Mouse (Mus musculus) neural tube, embryonic 12.5 days (tissue): ENCODE measurements around the gene Id1. TPM values are rescaled to one million over a fixed set of nuclear protein-coding genes. Genes with fewer than 3 reads are reported as not detected.
A peak's percentile ranks its signal among the peaks of the same experiment; 100 is the strongest.

Experiments
- ATAC-seq: fragments of 200-750 bp; cut with Nextera tagmentation; 2 replicates; pipeline ENCODE4 v1.8.0; 2017; ENCODE audit warnings: low read depth, mild to moderate bottlenecking, moderate TSS enrichment, moderate library complexity; ENCODE audit not compliant: low FRiP score
- H3K27ac ChIP-seq: fragments of 300-500 bp; sonication (generic); 2 replicates; pipeline ENCODE4 v1.5.1; 2016
- H3K27me3 ChIP-seq: fragments of 300-500 bp; sonication (generic); replicated peaks from 2 replicates; pipeline ENCODE4 v1.6.1; 2016; ENCODE audit warnings: mild to moderate bottlenecking
- H3K36me3 ChIP-seq: fragments of 300-500 bp; sonication (generic); 2 replicates; pipeline ENCODE4 v1.6.1; 2016; ENCODE audit warnings: mild to moderate bottlenecking
- H3K4me1 ChIP-seq: fragments of 300-500 bp; sonication (generic); 2 replicates; pipeline ENCODE4 v1.6.1; 2016
- H3K4me2 ChIP-seq: fragments of 300-500 bp; sonication (generic); replicated peaks from 2 replicates; pipeline ENCODE4 v1.6.1; 2016; ENCODE audit warnings: mild to moderate bottlenecking
- H3K4me3 ChIP-seq: fragments of 300-500 bp; sonication (generic); 2 replicates; pipeline ENCODE4 v1.5.1; 2016
- H3K9ac ChIP-seq: fragments of 300-500 bp; sonication (generic); 2 replicates; pipeline ENCODE4 v1.6.1; 2016; ENCODE audit warnings: mild to moderate bottlenecking
- H3K9me3 ChIP-seq: fragments of 300-500 bp; sonication (generic); 2 replicates; pipeline ENCODE4 v1.6.1; 2016; ENCODE audit warnings: mild to moderate bottlenecking
- WGBS: fragments of 180-500 bp; shearing (Covaris S2); methylation state at CpG from one replicate; pipeline ENCODE4 v1.1.7; 2016; 5-methylcytosine and 5-hydroxymethylcytosine counted together
- polyA plus RNA-seq: library from polyadenylated mRNA; unstranded; fragments of >200 nt; fragmentation: Nextera tagmentation; extraction: Ambion mirVana; gene quantifications from 2 replicates; pipeline ENCODE4 v1.2.1, GENCODE M21; 2016

Id1 gene
- polyA plus RNA-seq, 1 experiment from 2014 or later, result 103 TPM

DNA sequence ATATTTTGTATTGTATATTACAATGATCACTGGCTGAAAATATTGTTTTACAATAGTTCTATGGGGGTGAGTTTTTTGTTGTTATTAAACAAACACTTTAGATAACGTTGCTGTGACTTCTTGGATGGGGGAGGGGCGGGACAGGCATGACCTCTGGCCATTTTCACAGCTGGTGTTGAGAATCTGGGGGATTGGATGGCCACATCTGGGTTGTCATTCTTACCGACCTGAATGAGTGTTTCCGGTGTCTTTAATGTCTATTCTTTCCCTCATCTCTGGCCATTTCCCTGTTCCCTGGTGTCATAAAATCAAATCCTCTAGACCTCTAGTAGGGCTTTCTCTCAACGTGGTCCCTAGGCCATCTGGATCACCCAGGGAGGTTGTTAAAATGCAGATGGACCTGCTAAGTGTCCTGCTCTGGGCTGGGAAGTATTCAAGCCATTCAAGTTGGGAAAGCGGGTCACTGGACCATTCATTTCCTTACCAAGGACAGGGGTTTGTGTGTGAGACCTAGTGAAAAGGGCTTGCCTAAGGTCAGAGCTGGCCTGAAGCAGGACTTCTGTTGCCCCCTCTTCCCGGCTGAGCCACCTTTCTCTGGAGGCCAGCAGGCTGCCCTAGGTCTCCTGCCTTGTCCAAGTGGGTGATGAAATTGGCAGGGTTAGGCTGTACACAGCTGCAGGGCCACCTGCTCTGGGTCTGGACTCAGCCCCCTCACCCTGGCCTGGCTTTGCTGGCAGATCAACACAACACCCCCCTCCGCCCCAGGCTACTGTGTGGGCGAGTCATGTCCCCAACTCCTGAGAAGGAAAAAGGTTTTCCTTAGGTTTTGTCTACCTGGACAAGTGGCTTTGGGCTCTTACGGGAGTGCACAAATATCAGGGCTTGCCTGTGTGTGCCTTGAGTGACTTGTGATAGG lies 1.5 kb downstream of the Id1 start:
- no peaks in the 10 kb centered on the region for H3K9me3 ChIP-seq
- H3K4me3 ChIP-seq, result peak overlapping the region; percentile 68
- ATAC-seq, result no peak
- 8% methylated on average over 10 of the region's 10 CpGs for WGBS
- H3K36me3 ChIP-seq, result no peaks in the 10 kb centered on the region
- peak overlapping the region; percentile 3; the same call in 1 of the 2 replicates for H3K27ac ChIP-seq
- H3K9ac ChIP-seq, result peak overlapping the region; percentile 87
- peaks cover 67% of the 10 kb centered on the region for H3K4me1 ChIP-seq
- H3K4me2 ChIP-seq, result peak overlapping the region; percentile 92
- no peaks in the 10 kb centered on the region for H3K27me3 ChIP-seq

DNA sequence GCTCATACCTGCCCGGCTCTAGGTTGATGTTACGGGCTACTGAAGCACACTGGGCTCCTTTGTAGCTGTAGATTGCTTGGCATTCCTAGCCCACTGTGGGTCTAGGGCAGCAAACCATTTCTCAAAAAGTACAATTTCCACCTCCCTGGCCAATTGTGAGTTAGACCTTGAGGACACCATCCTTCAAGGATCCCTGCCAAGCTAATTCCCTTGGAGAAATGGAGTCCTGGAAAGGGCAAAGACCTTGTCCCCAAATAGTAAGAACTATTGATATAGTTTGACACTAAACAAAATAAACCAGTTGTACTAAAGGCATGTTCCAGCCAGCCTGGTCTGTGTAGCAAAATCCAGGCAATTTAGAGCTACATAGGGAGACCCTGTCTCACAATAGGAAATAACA lies 2.3 kb downstream of the Id1 start:
- Histone ChIP-seq H3K27me3 (no peaks in the 10 kb centered on the region), H3K36me3 (no peaks in the 10 kb centered on the region), H3K4me1 (peaks cover 67% of the 10 kb centered on the region), H3K4me3 (peak overlapping the region; percentile 68), H3K9me3 (no peaks in the 10 kb centered on the region), H3K27ac (peak overlapping the region; percentile 3; the same call in 1 of the 2 replicates), H3K9ac (peak overlapping the region; percentile 87), H3K4me2 (peak overlapping the region; percentile 92)
- 62% methylated on average over 2 of the region's 2 CpGs for WGBS
- ATAC-seq, result no peak

DNA sequence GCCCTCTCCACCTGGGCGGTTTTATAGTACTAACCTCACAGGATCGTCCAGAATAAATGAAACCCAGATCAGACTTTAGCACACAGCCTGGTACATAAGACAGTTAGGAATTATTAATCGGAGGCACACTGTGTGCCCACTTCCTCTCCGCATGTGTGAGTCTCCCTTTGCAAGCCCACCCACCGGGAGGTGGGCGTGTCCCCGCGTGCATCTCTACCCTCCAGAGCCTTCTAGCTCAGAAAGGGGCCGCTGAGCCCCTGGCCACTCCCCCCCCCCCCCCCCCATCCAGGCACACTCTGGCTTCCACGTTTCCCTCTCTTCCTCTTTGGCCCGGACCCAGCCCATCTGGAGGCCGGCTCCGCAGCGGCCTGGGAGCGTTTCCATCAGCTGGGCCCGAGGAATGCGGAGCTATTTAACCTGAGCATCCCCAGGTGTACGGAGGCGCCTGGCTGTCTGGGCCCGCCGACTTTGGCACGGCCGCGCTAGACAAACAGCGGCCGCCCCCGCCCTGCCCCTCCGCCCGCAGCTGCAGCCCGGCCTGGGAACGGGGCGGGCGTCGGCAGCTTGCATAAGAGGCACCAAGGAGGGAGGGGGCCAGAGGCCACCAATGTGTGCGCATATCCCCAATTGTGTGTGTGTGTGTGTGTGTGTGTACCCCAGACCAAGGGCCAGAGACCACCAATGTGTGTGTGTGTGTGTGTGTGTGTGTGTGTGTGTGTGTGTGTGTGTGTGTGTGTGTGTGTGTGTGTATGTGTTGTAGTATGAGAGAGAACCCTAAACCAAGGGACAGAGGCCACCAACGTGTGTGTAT lies 3.2 kb downstream of the Id1 start:
- Histone ChIP-seq H3K4me2 (peak overlapping the region; percentile 92), H3K4me1 (peaks cover 64% of the 10 kb centered on the region), H3K27ac (peak overlapping the region; percentile 37; the same call in 1 of the 2 replicates), H3K9ac (peak overlapping the region; percentile 55), H3K4me3 (peak overlapping the region; percentile 37), H3K9me3 (no peaks in the 10 kb centered on the region), H3K36me3 (no peaks in the 10 kb centered on the region), H3K27me3 (no peaks in the 10 kb centered on the region)
- peak; percentile 27 for ATAC-seq
- under 1% methylated on average over 36 of the region's 36 CpGs for WGBS

DNA sequence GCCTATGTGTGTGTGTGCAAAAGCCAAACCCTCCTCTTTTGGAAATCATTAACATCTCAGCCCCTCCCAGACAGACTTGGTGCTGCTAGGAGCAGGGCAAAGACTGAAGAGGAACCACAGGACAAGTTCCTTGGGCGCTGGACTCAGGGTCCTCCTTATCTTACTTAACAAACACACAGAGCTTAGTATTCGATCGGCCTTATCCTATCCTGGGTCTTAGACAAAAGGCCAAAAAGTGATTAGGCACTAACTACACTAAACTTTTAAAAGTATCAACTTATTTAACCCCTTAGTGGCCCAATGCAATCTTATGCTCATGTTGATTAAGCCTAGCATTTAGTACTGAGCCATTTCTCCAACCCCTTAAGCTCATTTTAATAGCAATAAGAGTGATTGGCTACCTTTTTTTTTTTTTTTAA lies 3.8 kb downstream of the Id1 start:
- Histone ChIP-seq H3K4me2 (peak overlapping the region; percentile 92), H3K27ac (no peak overlapping the region), H3K9me3 (no peaks in the 10 kb centered on the region), H3K36me3 (no peaks in the 10 kb centered on the region), H3K27me3 (no peaks in the 10 kb centered on the region), H3K4me3 (no peak overlapping the region), H3K9ac (no peak overlapping the region), H3K4me1 (peaks cover 59% of the 10 kb centered on the region)
- no peak for ATAC-seq
- 33% methylated on average over 3 of the region's 3 CpGs for WGBS

DNA sequence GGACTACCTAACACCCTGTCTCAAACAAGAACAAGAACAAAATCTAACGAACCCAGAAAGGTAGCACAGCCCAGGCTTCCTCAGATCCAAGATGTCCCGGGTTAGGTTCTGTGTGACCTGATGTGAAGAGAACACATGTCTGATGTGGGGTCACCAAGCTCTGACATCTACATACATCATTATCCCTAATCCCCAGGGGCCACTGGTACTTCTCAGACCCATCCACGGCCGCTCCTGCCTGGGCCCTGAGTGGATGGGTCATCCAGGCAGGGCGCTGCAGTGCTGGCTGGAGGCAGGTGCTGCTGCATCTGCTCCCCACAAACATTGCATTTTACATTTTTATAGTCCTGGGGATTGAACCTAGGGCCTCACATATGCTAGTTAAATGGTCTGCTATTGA lies 4.4 kb downstream of the Id1 start:
- H3K4me2 ChIP-seq, result no peak overlapping the region
- H3K4me1 ChIP-seq, result peaks cover 55% of the 10 kb centered on the region
- WGBS, result 62% methylated on average over 5 of the region's 5 CpGs
- H3K4me3 ChIP-seq, result no peak overlapping the region
- no peak overlapping the region for H3K9ac ChIP-seq
- H3K36me3 ChIP-seq, result no peaks in the 10 kb centered on the region
- no peaks in the 10 kb centered on the region for H3K9me3 ChIP-seq
- ATAC-seq, result no peak
- no peak overlapping the region for H3K27ac ChIP-seq
- H3K27me3 ChIP-seq, result no peaks in the 10 kb centered on the region

DNA sequence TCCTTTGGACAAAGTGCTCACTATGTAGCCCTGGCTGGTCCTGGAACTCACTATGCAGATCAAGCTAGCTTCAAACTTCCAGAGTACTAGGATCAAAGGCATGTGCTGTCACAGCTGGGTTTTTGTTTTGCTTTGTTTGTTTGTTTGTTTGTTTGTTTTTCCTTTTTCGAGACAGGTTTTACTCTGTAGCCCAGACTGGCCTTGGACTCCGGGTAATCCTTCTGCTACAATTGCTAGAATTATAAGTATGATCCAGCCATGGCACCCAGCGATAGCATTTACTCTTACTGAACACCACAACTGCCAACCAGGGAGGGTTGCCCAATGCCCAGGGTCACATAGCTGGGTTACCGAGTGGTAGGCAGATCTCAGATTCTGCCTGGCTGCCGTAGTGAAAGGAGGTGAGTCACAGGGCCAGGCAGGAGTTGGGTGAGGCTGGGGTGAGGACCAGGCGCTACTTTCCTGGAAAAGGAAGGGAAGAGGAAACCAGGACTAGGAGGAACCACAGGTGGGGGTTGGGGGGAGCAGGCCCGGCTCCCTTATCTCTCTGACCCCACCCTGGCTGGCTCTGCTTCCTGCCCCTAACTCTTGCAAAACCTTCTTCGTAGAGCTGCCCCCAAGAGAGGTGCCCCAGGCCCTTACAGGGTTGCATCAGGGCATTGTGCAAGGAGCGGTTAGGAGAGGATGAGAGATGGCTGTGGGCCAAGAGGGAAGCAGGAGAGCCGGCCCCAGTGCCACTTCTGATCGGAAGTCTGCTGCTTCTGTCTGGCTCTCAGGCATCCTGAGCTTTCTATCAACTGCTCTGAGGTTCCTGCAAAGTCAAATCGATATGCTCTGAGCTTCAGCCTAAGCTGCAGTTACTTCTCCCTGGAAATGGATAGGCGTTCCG lies 5.3 kb downstream of the Id1 start:
- H3K9ac ChIP-seq, result peak overlapping the region; percentile 49; the same call in 1 of the 2 replicates
- H3K4me2 ChIP-seq, result peak overlapping the region; percentile 40
- 0 out of 2 replicates have a peak overlapping the region, but pooled peaks have one; percentile 18 for H3K27ac ChIP-seq
- 56% methylated on average over 14 of the region's 14 CpGs for WGBS
- H3K4me3 ChIP-seq, result no peak overlapping the region
- peak; percentile 31; the same call in 1 of the 2 replicates for ATAC-seq
- no peaks in the 10 kb centered on the region for H3K36me3 ChIP-seq
- peaks cover 47% of the 10 kb centered on the region for H3K4me1 ChIP-seq
- no peaks in the 10 kb centered on the region for H3K9me3 ChIP-seq
- H3K27me3 ChIP-seq, result no peaks in the 10 kb centered on the region

DNA sequence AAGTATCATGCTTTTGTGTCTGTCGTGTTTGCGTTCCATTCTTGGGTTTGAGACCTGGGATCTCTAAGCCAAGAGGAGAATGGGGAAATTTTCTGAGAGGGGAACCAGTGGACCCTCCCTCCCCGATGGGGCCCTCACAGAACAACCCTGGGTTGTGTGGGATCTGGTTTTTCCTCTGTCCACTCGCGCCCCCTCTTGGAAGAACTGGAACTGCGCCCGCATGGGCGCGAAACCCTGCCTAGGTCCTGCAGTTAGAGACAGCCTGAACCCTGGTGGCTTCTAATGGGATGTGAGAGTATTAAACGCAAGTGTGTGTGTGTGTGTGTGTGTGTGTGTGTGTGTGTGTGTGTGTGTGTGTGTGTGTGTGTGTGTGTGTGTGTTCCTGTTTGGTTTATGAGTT lies 6.4 kb downstream of the Id1 start:
- ATAC-seq, result no peak; the same call in 1 of the 2 replicates
- 24% methylated on average over 10 of the region's 10 CpGs for WGBS
- Histone ChIP-seq H3K4me3 (no peak overlapping the region), H3K27me3 (no peaks in the 10 kb centered on the region), H3K27ac (no peak overlapping the region), H3K4me2 (no peak overlapping the region), H3K36me3 (no peaks in the 10 kb centered on the region), H3K4me1 (peaks cover 39% of the 10 kb centered on the region), H3K9ac (no peak overlapping the region), H3K9me3 (no peaks in the 10 kb centered on the region)

DNA sequence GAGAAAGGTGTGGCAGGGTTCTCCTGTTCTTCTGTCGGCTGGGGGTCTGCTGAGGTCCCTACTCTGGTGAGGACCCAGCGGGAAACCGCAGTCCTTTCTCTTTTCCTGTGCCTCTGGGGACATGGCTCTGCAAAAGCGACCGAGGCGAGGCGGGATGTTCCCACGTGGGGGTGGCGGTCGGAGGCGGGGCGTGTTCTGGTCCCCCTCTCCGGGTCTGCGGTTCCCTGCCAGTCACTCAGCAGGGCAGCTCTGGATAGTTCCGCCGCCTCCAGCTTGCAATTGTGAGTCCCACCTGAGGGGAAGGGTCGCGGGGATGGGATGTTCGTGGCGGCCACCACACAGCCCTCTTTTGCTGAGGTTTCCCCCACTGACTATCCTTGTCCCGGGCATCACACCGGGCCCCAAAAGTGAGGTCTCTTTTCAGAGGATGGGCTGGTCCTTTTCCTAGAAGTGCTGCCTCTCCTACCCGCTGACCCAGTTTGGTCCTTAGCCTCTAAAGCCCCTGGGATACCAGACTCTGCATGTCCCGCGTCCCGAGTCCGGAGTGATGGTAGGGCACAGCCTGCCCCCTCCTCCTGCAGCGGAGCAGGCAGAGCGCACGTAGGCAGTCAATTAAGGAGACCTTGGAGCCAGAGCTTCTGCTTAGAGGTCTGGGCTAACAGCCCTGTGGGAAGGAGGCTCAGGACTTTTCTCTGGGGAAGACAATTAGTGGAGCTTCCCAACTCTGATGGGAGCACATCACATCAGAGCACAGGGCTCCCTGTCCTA lies 18.1 kb downstream of the Id1 start, which contains the start of gene Cox4i2:
TSS of gene Cox4i2 (plus strand) at position 230 of the 768 bp plus-strand sequence.
- 2% methylated on average over 30 of the region's 30 CpGs for WGBS
- Histone ChIP-seq H3K27ac (no peak within 1 kb of the TSS), H3K9me3 (no peaks in the 10 kb centered on the region), H3K4me1 (peaks cover 15% of the 10 kb centered on the region), H3K36me3 (no peaks in the 10 kb centered on the region), H3K27me3 (no peaks in the 10 kb centered on the region; the same call in 1 of the 2 replicates), H3K9ac (peak within 1 kb of the TSS; percentile 47), H3K4me2 (peak within 1 kb of the TSS; percentile 57), H3K4me3 (no peak within 1 kb of the TSS)
- no peak for ATAC-seq

DNA sequence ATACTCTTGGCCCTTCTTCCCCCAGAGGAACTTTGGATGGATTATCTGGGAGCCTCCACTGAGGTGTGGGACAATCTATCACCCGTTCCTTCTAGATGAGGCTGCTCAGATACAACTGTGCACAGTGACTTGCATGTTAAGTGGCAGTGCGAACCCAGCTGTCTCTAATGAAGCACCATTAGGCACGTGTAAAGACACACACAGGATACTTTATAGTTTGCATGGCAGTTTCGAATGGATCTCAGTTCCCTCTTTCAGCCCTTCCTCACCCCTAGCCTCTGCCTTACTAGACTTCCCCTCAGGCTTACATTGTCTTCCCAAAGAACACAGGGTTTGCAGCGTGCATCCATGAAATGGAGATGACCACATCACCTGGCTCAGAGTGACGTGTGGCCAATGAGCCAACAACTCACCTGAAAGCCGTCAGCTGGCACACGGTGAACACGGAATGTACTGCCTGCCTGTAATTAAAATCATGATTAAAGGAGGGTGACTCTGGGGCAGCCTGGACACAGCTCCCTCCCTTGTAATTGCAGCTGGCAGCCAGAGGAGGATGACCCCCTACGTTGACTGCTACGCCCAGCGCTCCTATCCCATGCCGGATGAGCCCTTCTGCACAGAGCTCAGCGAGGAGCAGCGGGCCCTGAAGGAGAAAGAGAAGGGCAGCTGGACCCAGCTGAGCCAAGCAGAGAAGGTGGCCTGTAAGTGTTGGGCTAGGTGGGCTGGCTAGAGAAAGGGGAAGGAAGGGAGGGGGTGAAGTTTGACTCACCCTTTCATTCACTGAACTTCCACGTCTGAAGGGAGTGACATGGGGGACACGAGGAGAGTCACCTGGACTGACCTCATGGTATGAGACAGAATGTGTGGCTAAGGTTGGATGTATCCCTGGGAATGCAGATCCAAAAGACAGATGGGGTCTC lies 20.7 kb downstream of the Id1 start:
- no peak for ATAC-seq
- WGBS, result 55% methylated on average over 17 of the region's 17 CpGs

DNA sequence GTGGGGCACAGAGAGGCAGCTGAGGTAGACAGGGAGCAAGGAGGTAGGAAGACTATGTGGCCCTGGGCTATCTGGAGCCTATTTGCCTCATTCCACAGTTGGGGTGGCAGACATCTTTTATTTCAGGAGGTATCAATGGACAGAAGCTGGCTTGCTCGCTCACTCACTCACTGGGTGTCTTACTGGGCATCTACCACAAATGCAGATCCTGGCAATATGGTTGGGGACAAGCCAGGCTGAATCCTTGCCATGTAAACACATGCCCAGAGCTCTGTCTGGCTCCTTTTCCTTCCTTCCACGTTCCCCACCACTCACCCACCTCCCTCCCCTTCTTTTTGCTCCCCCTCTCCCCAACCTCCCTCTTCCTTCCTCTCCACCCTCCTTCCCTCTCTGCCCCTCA lies 21.4 kb downstream of the Id1 start:
- no peak for ATAC-seq
- H3K27me3 ChIP-seq, result no peaks in the 10 kb centered on the region; the same call in 1 of the 2 replicates
- H3K4me3 ChIP-seq, result no peak overlapping the region
- H3K4me1 ChIP-seq, result peaks cover 15% of the 10 kb centered on the region
- no peaks in the 10 kb centered on the region for H3K36me3 ChIP-seq
- no peaks in the 10 kb centered on the region for H3K9me3 ChIP-seq
- 77% methylated on average over 2 of the region's 2 CpGs for WGBS
- no peak overlapping the region for H3K4me2 ChIP-seq
- H3K9ac ChIP-seq, result no peak overlapping the region
- H3K27ac ChIP-seq, result no peak overlapping the region

More for the DNA sequence above, 20.7 kb downstream of the Id1 start:
- no peaks in the 10 kb centered on the region; the same call in 1 of the 2 replicates for H3K27me3 ChIP-seq
- H3K4me1 ChIP-seq, result peaks cover 15% of the 10 kb centered on the region
- no peak overlapping the region for H3K4me2 ChIP-seq
- no peak overlapping the region for H3K4me3 ChIP-seq
- no peak overlapping the region for H3K9ac ChIP-seq
- H3K9me3 ChIP-seq, result no peaks in the 10 kb centered on the region
- H3K27ac ChIP-seq, result no peak overlapping the region
- no peaks in the 10 kb centered on the region for H3K36me3 ChIP-seq
